Mouse (Mus musculus): ENCODE results near the gene Elf1. TPM values are rescaled to one million over a fixed set of nuclear protein-coding genes. Genes with fewer than 3 reads are reported as not detected.

Elf1 gene
- total and polyA plus RNA-seq, 3 experiments: 21.5 to 43.1 (median 24.2) TPM

- TF ChIP-seq MYC (IDR thresholded peaks at IDR 0.05; ENCODE audit: low read depth, low read length) (no peak), CHD1 (IDR thresholded peaks at IDR 0.05; ENCODE audit: low read depth, low read length) (0 out of 2 replicates have a peak, but pooled peaks have one; percentile 72), BHLHE40 (IDR thresholded peaks at IDR 0.05; ENCODE audit: borderline replicate concordance, low read depth, low read length) (0 out of 2 replicates have a peak, but pooled peaks have one; percentile 17), MYB (IDR thresholded peaks at IDR 0.05; ENCODE audit: low read depth, low read length) (0 out of 2 replicates have a peak, but pooled peaks have one; percentile 4), GATA1 (IDR thresholded peaks at IDR 0.05; ENCODE audit: low read depth, low read length) (peak; percentile 81), CTCF (IDR thresholded peaks at IDR 0.05 in 2 of 3, conservative IDR thresholded peaks at IDR 0.05 in 1 of 3; ENCODE audit: control insufficient read depth in 1 of 3, insufficient read depth in 1 of 3, low read depth in 2 of 3, low read length in 3 of 3, poor library complexity in 1 of 3, severe bottlenecking in 1 of 3) (no peak), MEF2A (IDR thresholded peaks at IDR 0.05; ENCODE audit: extremely low read depth, insufficient replicate concordance, low read depth, low read length, poor library complexity, severe bottlenecking) (no peak), EP300 (IDR thresholded peaks at IDR 0.05; ENCODE audit: low read depth in 1 of 2, low read length in 2 of 2) (peak; percentile 36 to 64; a peak in 3 of 4 replicates), JUND (IDR thresholded peaks at IDR 0.05; ENCODE audit: low read depth, low read length) (no peak), TCF12 (IDR thresholded peaks at IDR 0.05; ENCODE audit: low read depth, low read length) (peak; percentile 35), ZKSCAN1 (IDR thresholded peaks at IDR 0.05; ENCODE audit: low read depth, low read length) (no peak), MXI1 (IDR thresholded peaks at IDR 0.05; ENCODE audit: low read depth, low read length) (peak; percentile 79), RAD21 (IDR thresholded peaks at IDR 0.05; ENCODE audit: low read depth, low read length) (no peak), TBP (IDR thresholded peaks at IDR 0.05; ENCODE audit: low read depth, low read length) (peak; percentile 59; the same call in 1 of the 2 replicates), ZNF384 (IDR thresholded peaks at IDR 0.05; ENCODE audit: low read depth, low read length) (peak; percentile 59)
Observed at GRCm38 (mm10) chr14:79535318-79535717, 54.3 kb downstream of the Elf1 start (continued).

DNA sequence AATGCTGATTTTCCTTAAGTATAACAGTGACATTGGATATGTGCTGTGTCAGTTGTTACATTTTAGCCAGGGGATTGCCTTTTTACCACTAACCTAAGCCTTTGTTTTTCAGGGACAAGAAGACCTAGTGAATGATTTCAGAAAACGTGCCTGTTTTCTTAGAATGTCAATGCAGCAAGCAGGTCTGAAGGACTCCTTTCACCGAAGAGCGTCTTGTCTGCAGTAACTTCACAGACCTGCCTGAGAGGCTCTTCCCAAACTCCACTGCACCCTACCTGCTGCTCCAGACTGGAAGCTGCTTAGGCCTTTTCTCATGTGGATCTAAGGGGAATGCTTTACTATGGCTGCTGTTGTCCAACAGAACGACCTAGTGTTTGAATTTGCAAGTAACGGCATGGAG lies 55.0 kb downstream of the Elf1 start:
- peak overlapping the region; percentile 94 for H3K27ac ChIP-seq (ENCODE audit: control insufficient read depth, low read depth, low read length)
- H3K9ac ChIP-seq (ENCODE audit: control insufficient read depth, low read depth, low read length, poor library complexity, severe bottlenecking): peak overlapping the region; percentile 70
- no peaks in the 10 kb centered on the region for H3K9me3 ChIP-seq (replicated peaks; ENCODE audit: insufficient read depth, low read length)
- no peak for DNase-seq (ENCODE audit: low read depth, low spot score)
- H3K79me2 ChIP-seq (ENCODE audit: control insufficient read depth, insufficient read depth, low read length, poor library complexity): peaks cover 64% of the 10 kb centered on the region
- 0 out of 2 replicates have a peak, but pooled peaks have one; percentile 8 for TF ChIP-seq CHD1 (IDR thresholded peaks at IDR 0.05; ENCODE audit: low read depth, low read length)
- TF ChIP-seq NELFE (IDR thresholded peaks at IDR 0.05; ENCODE audit: low read depth, low read length): no peak
- H3K4me3 ChIP-seq (ENCODE audit: control insufficient read depth in 1 of 2, insufficient read depth in 1 of 2, low read depth in 2 of 2, low read length in 2 of 2): peak overlapping the region in 1 of 2 experiments; percentile 58; a peak in 2 of 4 replicates
- H3K4me1 ChIP-seq (ENCODE audit: control insufficient read depth in 1 of 2, insufficient read depth in 2 of 2, low read length in 2 of 2): peaks cover 34 to 40% of the 10 kb centered on the region in 2 experiments
- H3K36me3 ChIP-seq (ENCODE audit: control insufficient read depth in 1 of 2, insufficient read depth in 2 of 2, low read length in 2 of 2): peaks cover 6 to 63% of the 10 kb centered on the region in 2 experiments
- no peaks in the 10 kb centered on the region for H3K27me3 ChIP-seq (ENCODE audit: control insufficient read depth in 1 of 2, insufficient read depth in 2 of 2, low read length in 2 of 2)

DNA sequence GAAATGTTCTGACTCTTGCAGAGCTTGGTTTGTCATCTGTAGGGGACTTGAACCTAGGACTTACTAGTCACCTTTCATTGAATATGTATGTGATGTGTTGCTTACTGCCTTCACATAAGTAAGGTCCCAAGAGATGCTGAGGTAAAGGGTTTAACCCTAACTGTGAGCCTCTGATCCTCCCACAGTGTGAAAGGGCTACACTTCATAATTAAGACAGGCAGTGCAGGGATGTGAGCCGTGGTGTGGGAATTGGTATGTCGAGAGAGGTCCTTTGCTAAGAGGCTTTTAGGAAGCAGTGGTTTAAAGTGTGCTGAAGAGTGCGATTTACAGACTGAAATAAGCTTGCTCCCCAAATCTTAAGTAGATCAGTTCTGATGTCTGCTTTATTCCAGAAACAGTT lies 55.8 kb downstream of the Elf1 start:
- peaks cover 32 to 34% of the 10 kb centered on the region in 2 experiments for H3K4me1 ChIP-seq (ENCODE audit: control insufficient read depth in 1 of 2, insufficient read depth in 2 of 2, low read length in 2 of 2)
- no peak for DNase-seq (ENCODE audit: low read depth, low spot score)
- no peaks in the 10 kb centered on the region for H3K9me3 ChIP-seq (replicated peaks; ENCODE audit: insufficient read depth, low read length)
- H3K9ac ChIP-seq (ENCODE audit: control insufficient read depth, low read depth, low read length, poor library complexity, severe bottlenecking): no peak overlapping the region
- H3K27ac ChIP-seq (ENCODE audit: control insufficient read depth, low read depth, low read length): no peak overlapping the region
- peaks cover 66% of the 10 kb centered on the region for H3K79me2 ChIP-seq (ENCODE audit: control insufficient read depth, insufficient read depth, low read length, poor library complexity)
- H3K36me3 ChIP-seq (ENCODE audit: control insufficient read depth in 1 of 2, insufficient read depth in 2 of 2, low read length in 2 of 2): peaks cover 6 to 62% of the 10 kb centered on the region in 2 experiments
- no peaks in the 10 kb centered on the region for H3K27me3 ChIP-seq (ENCODE audit: control insufficient read depth in 1 of 2, insufficient read depth in 2 of 2, low read length in 2 of 2)
- no peak overlapping the region for H3K4me3 ChIP-seq (ENCODE audit: control insufficient read depth in 1 of 2, insufficient read depth in 1 of 2, low read depth in 2 of 2, low read length in 2 of 2)
- TF ChIP-seq MYC (IDR thresholded peaks at IDR 0.05; ENCODE audit: low read depth, low read length): no peak
- no peak for TF ChIP-seq CHD2 (IDR thresholded peaks at IDR 0.05; ENCODE audit: low read length)
- TF ChIP-seq MAZ (IDR thresholded peaks at IDR 0.05; ENCODE audit: low read depth, low read length): no peak
- TF ChIP-seq TAL1 (IDR thresholded peaks at IDR 0.05; ENCODE audit: low read length): no peak
- TF ChIP-seq NRF1 (IDR thresholded peaks at IDR 0.05; ENCODE audit: insufficient read depth, low read depth, low read length, poor library complexity, severe bottlenecking): no peak
- TF ChIP-seq BHLHE40 (IDR thresholded peaks at IDR 0.05; ENCODE audit: borderline replicate concordance, low read depth, low read length): no peak
- no peak for TF ChIP-seq GABPA (IDR thresholded peaks at IDR 0.05; ENCODE audit: low read depth, low read length)
- no peak for TF ChIP-seq NELFE (IDR thresholded peaks at IDR 0.05; ENCODE audit: low read depth, low read length)
- no peak for TF ChIP-seq KAT2A (conservative IDR thresholded peaks at IDR 0.05; ENCODE audit: low read depth, low read length)
- TF ChIP-seq POLR2AphosphoS5 (IDR thresholded peaks at IDR 0.05; ENCODE audit: borderline replicate concordance, low read depth, low read length): no peak
- no peak for TF ChIP-seq RCOR1 (IDR thresholded peaks at IDR 0.05; ENCODE audit: low read depth, low read length)
- TF ChIP-seq MYB (IDR thresholded peaks at IDR 0.05; ENCODE audit: low read depth, low read length): no peak
- TF ChIP-seq ETS1 (IDR thresholded peaks at IDR 0.05; ENCODE audit: low read depth, low read length): no peak
- TF ChIP-seq MAFK (IDR thresholded peaks at IDR 0.05; ENCODE audit: borderline replicate concordance, low read depth, low read length): no peak
- TF ChIP-seq CHD1 (IDR thresholded peaks at IDR 0.05; ENCODE audit: low read depth, low read length): no peak
- no peak for TF ChIP-seq POLR2AphosphoS2 (IDR thresholded peaks at IDR 0.05; ENCODE audit: low read length)
- TF ChIP-seq POLR2A (IDR thresholded peaks at IDR 0.05; ENCODE audit: control insufficient read depth in 1 of 2, insufficient read depth in 1 of 2, low read depth in 1 of 2, low read length in 2 of 2, poor library complexity in 1 of 2): no peak
- TF ChIP-seq MEF2A (IDR thresholded peaks at IDR 0.05; ENCODE audit: extremely low read depth, insufficient replicate concordance, low read depth, low read length, poor library complexity, severe bottlenecking): no peak
- no peak for TF ChIP-seq TBP (IDR thresholded peaks at IDR 0.05; ENCODE audit: low read depth, low read length)

Measured in MEL (cell line).